Mouse (Mus musculus): ENCODE measurements around the gene Tbc1d20. TPM values are rescaled to one million over a fixed set of nuclear protein-coding genes. Genes with fewer than 3 reads are reported as not detected.

The Tbc1d20 gene
- polyA plus RNA-seq, 1 experiment from 2014 or later = 37.7 TPM

GRCm38 (mm10) chr2:152360271-152360775 lies 66.7 kb downstream of the Tbc1d20 start:
- no peaks in the 10 kb centered on the region for H3K9me3 ChIP-seq (ENCODE audit: control insufficient read depth, low read length)
- no peaks in the 10 kb centered on the region for H3K27me3 ChIP-seq (replicated peaks; ENCODE audit: control insufficient read depth, insufficient read depth, low read length)
- H3K9ac ChIP-seq (replicated peaks; ENCODE audit: low read depth, low read length) = no peak overlapping the region
- no peak overlapping the region for H3K4me3 ChIP-seq (replicated peaks; ENCODE audit: low read length)
- H3K36me3 ChIP-seq (ENCODE audit: control insufficient read depth, insufficient read depth) = no peaks in the 10 kb centered on the region
- H3K27ac ChIP-seq (ENCODE audit: low read length) = no peak overlapping the region
- no peak for ATAC-seq
- 65% methylated on average over 7 of the region's 7 CpGs for WGBS
- H3K4me1 ChIP-seq (replicated peaks; ENCODE audit: control insufficient read depth, insufficient read depth, low read length) = peaks cover 4% of the 10 kb centered on the region; the same call in 1 of the 2 replicates
- H3K4me2 ChIP-seq (ENCODE audit: low read length) = no peak overlapping the region

GRCm38 (mm10) chr2:152361193-152361592 lies 67.6 kb downstream of the Tbc1d20 start:
- Histone ChIP-seq H3K9ac (replicated peaks; ENCODE audit: low read depth, low read length) (no peak overlapping the region), H3K27me3 (replicated peaks; ENCODE audit: control insufficient read depth, insufficient read depth, low read length) (no peaks in the 10 kb centered on the region), H3K27ac (ENCODE audit: low read length) (no peak overlapping the region), H3K9me3 (ENCODE audit: control insufficient read depth, low read length) (no peaks in the 10 kb centered on the region), H3K36me3 (ENCODE audit: control insufficient read depth, insufficient read depth) (no peaks in the 10 kb centered on the region), H3K4me2 (ENCODE audit: low read length) (no peak overlapping the region), H3K4me1 (replicated peaks; ENCODE audit: control insufficient read depth, insufficient read depth, low read length) (peaks cover 4% of the 10 kb centered on the region; the same call in 1 of the 2 replicates), H3K4me3 (replicated peaks; ENCODE audit: low read length) (no peak overlapping the region)
- no peak for ATAC-seq
- WGBS = 90% methylated on average over 8 of the region's 8 CpGs

Other genes with a start within 250 kb of the Tbc1d20 start
- gene Scrt2, start 212.3 kb upstream of the Tbc1d20 start, polyA plus RNA-seq (2015; fragmentation: Nextera tagmentation; extraction: Ambion mirVana) = 16.9 and 17.2 TPM in 2 replicates
- gene Srxn1, start 188.3 kb upstream of the Tbc1d20 start, polyA plus RNA-seq (2015; fragmentation: Nextera tagmentation; extraction: Ambion mirVana) = 11.4 and 13.6 TPM in 2 replicates
- 1.3 and 1.5 TPM in 2 replicates for gene Tcf15, start 150.3 kb upstream of the Tbc1d20 start, polyA plus RNA-seq (2015; fragmentation: Nextera tagmentation; extraction: Ambion mirVana)
- gene Csnk2a1, start 67.0 kb upstream of the Tbc1d20 start, polyA plus RNA-seq (2015; fragmentation: Nextera tagmentation; extraction: Ambion mirVana) = 123 and 137 TPM in 2 replicates
- 104 and 111 TPM in 2 replicates for gene Rbck1, start 38.8 kb downstream of the Tbc1d20 start, polyA plus RNA-seq (2015; fragmentation: Nextera tagmentation; extraction: Ambion mirVana)
- 0.78 and 1.9 TPM in 2 replicates for gene Trib3, start 50.2 kb downstream of the Tbc1d20 start, polyA plus RNA-seq (2015; fragmentation: Nextera tagmentation; extraction: Ambion mirVana)
- 10.5 and 22.6 TPM in 2 replicates for gene Nrsn2, start 82.8 kb downstream of the Tbc1d20 start, polyA plus RNA-seq (2015; fragmentation: Nextera tagmentation; extraction: Ambion mirVana)
- gene Sox12, start 104.2 kb downstream of the Tbc1d20 start, polyA plus RNA-seq (2015; fragmentation: Nextera tagmentation; extraction: Ambion mirVana) = 15.8 and 16.8 TPM in 2 replicates
- 13.3 and 14.1 TPM in 2 replicates for gene Zcchc3, start 121.2 kb downstream of the Tbc1d20 start, polyA plus RNA-seq (2015; fragmentation: Nextera tagmentation; extraction: Ambion mirVana)
- gene 6820408C15Rik, start 121.8 kb downstream of the Tbc1d20 start, polyA plus RNA-seq (2015; fragmentation: Nextera tagmentation; extraction: Ambion mirVana) = 1.4 and 1.9 TPM in 2 replicates
- not detected in 2 replicates for gene Defb23, start 170.8 kb downstream of the Tbc1d20 start, polyA plus RNA-seq (2015; fragmentation: Nextera tagmentation; extraction: Ambion mirVana)
- gene Defb20, start 183.2 kb downstream of the Tbc1d20 start, polyA plus RNA-seq (2015; fragmentation: Nextera tagmentation; extraction: Ambion mirVana) = not detected in 2 replicates
- not detected in 2 replicates for gene Defb22, start 196.3 kb downstream of the Tbc1d20 start, polyA plus RNA-seq (2015; fragmentation: Nextera tagmentation; extraction: Ambion mirVana)
- not detected in 2 replicates for gene Defb26, start 217.9 kb downstream of the Tbc1d20 start, polyA plus RNA-seq (2015; fragmentation: Nextera tagmentation; extraction: Ambion mirVana)
- gene Defb28, start 224.4 kb downstream of the Tbc1d20 start, polyA plus RNA-seq (2015; fragmentation: Nextera tagmentation; extraction: Ambion mirVana) = not detected in 2 replicates
- gene Defb29, start 246.3 kb downstream of the Tbc1d20 start, polyA plus RNA-seq (2015; fragmentation: Nextera tagmentation; extraction: Ambion mirVana) = not detected in 2 replicates